Mouse (Mus musculus) embryonic facial prominence, embryonic 11.5 days (tissue): ENCODE results near the gene D6Ertd527e. TPM values are rescaled to one million over a fixed set of nuclear protein-coding genes. Genes with fewer than 3 reads are reported as not detected.

Experiments
- ATAC-seq: fragments of 200-750 bp; cut with Nextera tagmentation; replicated peaks from 2 replicates; pipeline ENCODE4 v1.8.0; 2017; ENCODE audit warnings: low read depth; ENCODE audit not compliant: insufficient number of reproducible peaks, low FRiP score, low TSS enrichment
- DNase-seq: peaks from one replicate; pipeline ENCODE4 v3.0.0-alpha.2; 2015; ENCODE audit warnings: low spot score
- H3K27ac ChIP-seq: fragments of 300-500 bp; sonication (generic); replicated peaks from 2 replicates; pipeline ENCODE4 v1.5.1; 2014; ENCODE audit warnings: mild to moderate bottlenecking, low read depth, low read length, control low read depth
- H3K27me3 ChIP-seq: fragments of 300-500 bp; sonication (generic); 2 replicates; pipeline ENCODE4 v1.6.1; 2014; ENCODE audit warnings: mild to moderate bottlenecking, low read length, moderate library complexity, mixed read lengths; ENCODE audit not compliant: control insufficient read depth, insufficient read depth
- H3K36me3 ChIP-seq: fragments of 300-500 bp; sonication (generic); replicated peaks from 2 replicates; pipeline ENCODE4 v1.6.1; 2014; ENCODE audit warnings: low read depth, mild to moderate bottlenecking, low read length, moderate library complexity, mixed read lengths; ENCODE audit not compliant: control insufficient read depth, insufficient read depth
- H3K4me1 ChIP-seq: fragments of 300-500 bp; sonication (generic); 2 replicates; pipeline ENCODE4 v1.6.1; 2014; ENCODE audit warnings: low read length, mixed read lengths; ENCODE audit not compliant: control insufficient read depth, insufficient read depth
- H3K4me2 ChIP-seq: fragments of 300-500 bp; sonication (generic); 2 replicates; pipeline ENCODE4 v1.6.1; 2014; ENCODE audit warnings: low read depth, mild to moderate bottlenecking, control low read depth, low read length, moderate library complexity
- H3K4me3 ChIP-seq: fragments of 300-500 bp; sonication (generic); 2 replicates; pipeline ENCODE4 v1.5.1; 2014; ENCODE audit warnings: low read depth, low read length, control low read depth
- H3K9ac ChIP-seq: fragments of 300-500 bp; sonication (generic); replicated peaks from 2 replicates; pipeline ENCODE4 v1.6.1; 2014; ENCODE audit warnings: mild to moderate bottlenecking, control low read depth, low read length
- H3K9me3 ChIP-seq: fragments of 300-500 bp; sonication (generic); replicated peaks from 2 replicates; pipeline ENCODE4 v1.6.1; 2016; ENCODE audit warnings: mild to moderate bottlenecking, low read length, inconsistent platforms, mixed read lengths; ENCODE audit not compliant: control insufficient read depth
- WGBS: fragments of 180-500 bp; shearing (Covaris S2); extraction: QIAGEN DNeasy Blood & Tissue Kit; methylation state at CpG from one replicate; pipeline ENCODE4 v1.1.7; 2014; 5-methylcytosine and 5-hydroxymethylcytosine counted together
- polyA plus RNA-seq: library from polyadenylated mRNA; unstranded; fragments of >200 nt; fragmentation: Nextera tagmentation; extraction: Ambion mirVana; gene quantifications from 2 replicates; pipeline ENCODE4 v1.2.1, GENCODE M21; 2014

Gene D6Ertd527e
- polyA plus RNA-seq, 1 experiment from 2014 or later, result 0.32 TPM

GRCm38 (mm10) chr6:87100297-87101020 is 4.1 kb upstream of the D6Ertd527e start:
- no peak overlapping the region for H3K4me2 ChIP-seq
- no peaks in the 10 kb centered on the region for H3K27me3 ChIP-seq
- H3K9ac ChIP-seq, result no peak overlapping the region
- DNase-seq (no peak), ATAC-seq (no peak)
- H3K9me3 ChIP-seq, result no peaks in the 10 kb centered on the region
- H3K4me3 ChIP-seq, result no peak overlapping the region
- no peak overlapping the region for H3K27ac ChIP-seq
- H3K36me3 ChIP-seq, result no peaks in the 10 kb centered on the region
- WGBS, result 86% methylated on average over 9 of the region's 9 CpGs
- no peaks in the 10 kb centered on the region; the same call in 1 of the 2 replicates for H3K4me1 ChIP-seq

DNA sequence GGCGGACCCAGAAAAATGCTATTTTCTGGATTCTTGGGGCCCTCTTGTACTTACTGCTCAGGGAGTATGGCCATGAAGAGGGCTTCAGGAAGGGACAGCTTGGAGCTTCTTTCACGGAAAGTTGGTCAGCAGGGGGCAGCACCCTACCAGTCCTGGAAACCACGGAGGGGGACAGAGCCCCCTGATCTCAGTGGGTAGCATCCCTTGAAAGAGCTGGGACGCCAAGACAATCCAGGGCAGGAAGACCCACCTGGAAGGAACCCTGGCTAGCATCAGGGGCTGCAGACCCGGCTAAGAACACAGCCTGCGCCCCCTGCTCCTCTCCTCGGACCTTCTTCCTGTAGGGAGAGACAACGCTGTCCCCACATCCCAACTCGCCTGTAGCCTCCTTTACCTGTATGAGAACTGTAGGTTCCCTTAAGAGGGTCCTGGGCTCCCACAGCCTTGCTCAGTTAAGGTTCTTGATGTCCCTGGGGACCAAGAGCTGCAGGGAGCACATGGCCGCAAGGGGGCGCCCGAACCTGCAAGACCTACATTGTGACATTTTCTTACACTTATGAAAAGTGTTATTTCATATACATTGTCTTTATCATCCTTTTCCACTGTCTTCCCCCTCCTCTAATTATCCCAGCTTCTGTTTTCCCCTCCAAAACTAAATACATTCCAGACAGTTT is 3.1 kb upstream of the D6Ertd527e start:
- Histone ChIP-seq H3K4me2 (peak overlapping the region; percentile 51), H3K36me3 (no peaks in the 10 kb centered on the region), H3K27ac (no peak overlapping the region), H3K9ac (peak overlapping the region; percentile 47), H3K27me3 (no peaks in the 10 kb centered on the region), H3K9me3 (no peaks in the 10 kb centered on the region), H3K4me1 (no peaks in the 10 kb centered on the region; the same call in 1 of the 2 replicates), H3K4me3 (0 out of 2 replicates have a peak overlapping the region, but pooled peaks have one; percentile 5)
- ATAC-seq (peak; percentile 80), DNase-seq (peak; percentile 91)
- WGBS, result 11% methylated on average over 12 of the region's 12 CpGs

DNA sequence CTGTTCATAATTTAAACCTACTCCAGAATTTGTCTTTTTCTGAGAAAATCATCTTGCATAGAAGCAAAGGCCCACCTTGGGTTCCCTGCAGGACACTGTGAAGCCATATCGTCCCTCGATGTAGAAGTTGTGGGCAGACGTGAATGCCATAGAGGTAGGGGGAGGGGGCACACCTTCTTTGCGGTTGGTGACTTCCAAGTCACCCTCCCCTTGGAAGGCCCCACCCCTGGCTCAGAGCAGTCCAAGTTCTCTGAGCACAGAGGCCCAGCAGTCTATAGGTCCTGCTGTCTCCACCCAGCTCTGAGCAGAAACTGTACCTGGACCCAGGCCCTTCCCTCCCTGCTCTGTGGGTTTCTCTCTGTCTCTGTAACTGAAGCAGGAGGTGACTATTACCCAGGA is 2.6 kb upstream of the D6Ertd527e start:
- H3K27ac ChIP-seq, result no peak overlapping the region
- no peaks in the 10 kb centered on the region; the same call in 1 of the 2 replicates for H3K4me1 ChIP-seq
- H3K4me3 ChIP-seq, result no peak overlapping the region
- H3K27me3 ChIP-seq, result no peaks in the 10 kb centered on the region
- WGBS, result 35% methylated on average over 4 of the region's 4 CpGs
- ATAC-seq (no peak; the same call in 1 of the 2 replicates), DNase-seq (no peak)
- no peak overlapping the region for H3K4me2 ChIP-seq
- no peaks in the 10 kb centered on the region for H3K9me3 ChIP-seq
- H3K36me3 ChIP-seq, result no peaks in the 10 kb centered on the region
- no peak overlapping the region for H3K9ac ChIP-seq

DNA sequence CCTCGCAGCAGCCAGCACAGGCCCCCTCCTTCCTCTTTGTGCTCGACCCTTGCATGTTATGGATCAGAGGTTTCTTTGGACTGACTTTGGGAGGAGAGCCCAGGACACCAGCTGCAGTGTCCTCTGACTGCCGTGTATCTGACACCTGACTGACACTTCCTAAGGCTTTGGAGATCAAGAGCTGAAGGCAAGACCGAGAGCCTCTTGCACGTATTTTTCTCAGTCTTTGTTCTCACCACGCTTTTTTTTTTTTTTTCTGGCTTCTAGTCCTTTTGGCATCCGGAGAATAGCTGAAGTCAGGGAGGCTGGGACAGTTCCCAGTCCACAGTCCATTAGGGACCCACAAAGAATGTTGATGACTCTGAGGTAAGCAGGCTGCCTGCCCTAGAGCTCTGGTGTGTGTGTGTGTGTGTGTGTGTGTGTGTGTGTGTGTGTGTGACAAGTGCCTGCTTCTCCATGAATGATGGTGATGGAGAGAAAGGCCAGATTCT is 2.1 kb upstream of the D6Ertd527e start:
- no peaks in the 10 kb centered on the region for H3K36me3 ChIP-seq
- ATAC-seq (no peak), DNase-seq (no peak)
- H3K9me3 ChIP-seq, result no peaks in the 10 kb centered on the region
- no peak overlapping the region for H3K4me2 ChIP-seq
- H3K4me1 ChIP-seq, result no peaks in the 10 kb centered on the region; the same call in 1 of the 2 replicates
- no peak overlapping the region for H3K4me3 ChIP-seq
- WGBS, result 47% methylated on average over 7 of the region's 7 CpGs
- no peak overlapping the region for H3K9ac ChIP-seq
- no peak overlapping the region for H3K27ac ChIP-seq
- no peaks in the 10 kb centered on the region for H3K27me3 ChIP-seq

GRCm38 (mm10) chr6:87103314-87103713 is 1.2 kb upstream of the D6Ertd527e start:
- H3K4me3 ChIP-seq, result no peak overlapping the region
- H3K4me1 ChIP-seq, result no peaks in the 10 kb centered on the region; the same call in 1 of the 2 replicates
- ATAC-seq, result no peak
- H3K4me2 ChIP-seq, result no peak overlapping the region
- H3K27me3 ChIP-seq, result no peaks in the 10 kb centered on the region
- no peaks in the 10 kb centered on the region for H3K36me3 ChIP-seq
- H3K9me3 ChIP-seq, result no peaks in the 10 kb centered on the region
- H3K27ac ChIP-seq, result no peak overlapping the region
- no peak overlapping the region for H3K9ac ChIP-seq
- DNase-seq, result no peak
- WGBS, result 75% methylated on average over 1 of the region's 1 CpGs

DNA sequence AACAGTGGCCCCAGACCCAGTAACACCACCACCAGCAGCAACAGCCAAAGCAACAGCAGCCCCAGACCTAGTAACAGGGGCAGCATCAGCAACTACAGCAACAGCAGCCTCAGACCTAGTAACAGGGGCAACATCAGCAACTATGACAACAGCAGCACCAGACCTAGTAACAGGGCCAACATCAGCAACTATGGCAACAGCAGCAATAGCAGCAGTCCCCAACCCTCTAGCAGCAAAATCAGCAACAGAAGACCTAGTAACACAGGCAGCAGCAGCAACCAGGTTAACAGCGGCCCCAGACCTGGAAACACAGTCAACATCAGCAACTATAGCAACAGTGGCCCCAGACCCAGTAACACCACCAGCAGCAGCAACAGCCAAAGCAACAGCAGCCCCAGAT is 6.9 kb downstream of the D6Ertd527e start:
- H3K4me3 ChIP-seq, result no peak overlapping the region
- H3K36me3 ChIP-seq, result no peaks in the 10 kb centered on the region
- ATAC-seq, result no peak
- no peak overlapping the region for H3K4me2 ChIP-seq
- no peak overlapping the region for H3K9ac ChIP-seq
- no peak for DNase-seq
- 94% methylated on average over 1 of the region's 1 CpGs for WGBS
- no peak overlapping the region for H3K27ac ChIP-seq
- no peaks in the 10 kb centered on the region for H3K9me3 ChIP-seq
- no peaks in the 10 kb centered on the region for H3K4me1 ChIP-seq
- no peaks in the 10 kb centered on the region for H3K27me3 ChIP-seq

DNA sequence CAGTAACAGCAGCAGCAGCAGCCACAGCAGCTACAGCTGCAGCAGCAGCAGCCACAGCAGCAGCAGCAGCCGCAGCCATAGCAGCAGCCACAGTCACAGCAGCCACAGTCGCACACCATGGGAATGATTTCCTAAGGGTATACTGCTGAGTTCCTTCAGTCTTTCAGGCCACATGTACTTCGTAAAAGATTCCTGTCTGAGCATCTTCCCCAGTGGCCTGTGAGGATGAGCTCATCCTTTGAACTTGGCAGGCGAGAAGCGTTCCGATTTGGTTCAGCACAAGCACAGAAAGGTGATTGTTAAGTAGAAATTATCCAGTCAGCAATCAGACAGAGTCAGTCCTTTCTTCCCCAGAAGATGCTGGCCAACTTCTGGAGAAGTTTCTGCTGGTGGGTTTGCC is 7.6 kb downstream of the D6Ertd527e start:
- WGBS, result 74% methylated on average over 6 of the region's 6 CpGs
- no peak for ATAC-seq

DNA sequence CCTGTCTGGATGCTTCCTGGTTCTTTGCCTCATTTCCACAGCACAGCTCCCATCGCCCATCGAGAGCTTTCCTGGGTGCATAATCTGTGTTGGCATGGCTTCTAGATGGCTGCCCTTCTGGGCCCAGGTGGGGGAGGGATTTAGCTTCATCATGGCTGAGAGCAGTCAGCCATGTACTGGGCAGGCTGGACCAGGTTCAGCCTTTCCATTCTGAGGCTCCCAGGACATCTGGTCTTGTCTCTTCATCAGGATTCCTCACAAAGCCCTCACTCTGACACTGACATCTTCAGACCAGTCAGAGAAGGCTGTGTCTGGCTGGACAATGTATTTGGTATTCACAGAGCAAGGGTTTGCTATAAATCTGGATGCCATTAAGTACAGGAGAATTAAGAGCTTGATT is 11.4 kb downstream of the D6Ertd527e start:
- WGBS, result 80% methylated on average over 2 of the region's 2 CpGs
- no peak overlapping the region for H3K9ac ChIP-seq
- H3K4me2 ChIP-seq, result no peak overlapping the region
- H3K27me3 ChIP-seq, result no peaks in the 10 kb centered on the region
- no peak overlapping the region for H3K27ac ChIP-seq
- H3K36me3 ChIP-seq, result no peaks in the 10 kb centered on the region
- no peak for ATAC-seq
- no peaks in the 10 kb centered on the region for H3K4me1 ChIP-seq
- no peak for DNase-seq
- no peak overlapping the region for H3K4me3 ChIP-seq
- H3K9me3 ChIP-seq, result no peaks in the 10 kb centered on the region

More for the DNA sequence above, 7.6 kb downstream of the D6Ertd527e start:
- Histone ChIP-seq H3K4me2 (no peak overlapping the region), H3K27me3 (no peaks in the 10 kb centered on the region), H3K36me3 (no peaks in the 10 kb centered on the region), H3K9me3 (no peaks in the 10 kb centered on the region), H3K4me3 (no peak overlapping the region), H3K27ac (no peak overlapping the region), H3K9ac (no peak overlapping the region), H3K4me1 (no peaks in the 10 kb centered on the region)
- no peak for DNase-seq
